Mouse (Mus musculus): Measurements from ENCODE around the gene 2210016L21Rik.

DNA sequence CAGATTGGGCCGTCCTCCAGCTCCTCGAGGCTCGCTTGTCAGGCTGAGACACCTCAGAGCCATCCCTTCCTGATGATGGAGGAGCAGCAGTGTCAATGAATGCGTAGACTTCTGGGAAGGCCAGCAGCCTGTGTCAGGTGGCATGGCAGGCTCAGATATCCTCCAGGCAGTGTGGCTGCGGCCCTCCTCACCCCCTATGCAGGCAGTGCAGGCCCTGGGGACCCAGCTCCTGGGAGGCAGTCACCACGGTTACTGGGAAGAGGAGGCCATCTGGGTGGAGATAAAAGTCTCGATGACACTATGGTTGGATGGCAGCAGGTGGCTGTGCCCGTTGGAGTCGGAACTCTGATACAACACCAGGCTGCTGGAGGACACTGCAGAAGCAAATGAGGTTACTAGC lies 7.9 kb downstream of the 2210016L21Rik start:
- no peak for TF ChIP-seq FLI1 (IDR thresholded peaks at IDR 0.05; ENCODE audit: low read length)
- TF ChIP-seq GATA1 (IDR thresholded peaks at IDR 0.05; ENCODE audit: borderline replicate concordance, low read length): no peak
